8 mouse cellular contexts compared by ENCODE assay signal in genomic region chr10:122679437-122680045, GRCm38 (mm10). TPM values are rescaled to one million over a fixed set of nuclear protein-coding genes. Genes with fewer than 3 reads are reported as not detected.
DNase-seq lines count a peak whose midpoint lies in the region; ATAC-seq and TF ChIP-seq lines count a peak whose summit lies in the region.

No protein-coding gene starts in this region.

- H3K4me3 ChIP-seq in CH12.LX (replicated peaks in 1 of 3; ENCODE audit: low read depth in 2 of 3, low read length in 2 of 3, poor library complexity in 1 of 3): peak overlapping the region; percentile 47 to 70 (median 60)
- peak overlapping the region; percentile 94 for H3K4me3 ChIP-seq in heart, embryonic 16.5 days (ENCODE audit: low read length)
- H3K4me3 ChIP-seq in neural tube, embryonic 15.5 days (replicated peaks): peak overlapping the region; percentile 81

- peak; percentile 70 for ATAC-seq in heart, embryonic 16.5 days (replicated peaks; ENCODE audit: extremely low read depth, insufficient read depth, low FRiP score)
- ATAC-seq in neural tube, embryonic 15.5 days (ENCODE audit: low FRiP score): no peak; the same call in 1 of the 2 replicates

- no peak for TF ChIP-seq EP300 in CH12.LX (IDR thresholded peaks at IDR 0.05; ENCODE audit: low read length)

- no peaks in the 10 kb centered on the region for H3K27me3 ChIP-seq in CH12.LX (replicated peaks)
- 0 out of 2 replicates have a peak, but pooled peaks cover 4% of the 10 kb centered on the region for H3K27me3 ChIP-seq in heart, embryonic 16.5 days (ENCODE audit: control insufficient read depth, insufficient read depth, low read length)
- H3K27me3 ChIP-seq in neural tube, embryonic 15.5 days (replicated peaks): no peaks in the 10 kb centered on the region

- in situ Hi-C loops in CH12.LX (cut with MboI; ENCODE audit: low pct_ligation_motif_present, low pct_unique_long_range_greater_than_20kb, low sequenced_read_pairs): no loop called here

- H3K36me3 ChIP-seq in CH12.LX (replicated peaks in 1 of 2; ENCODE audit: control insufficient read depth in 1 of 2, insufficient read depth in 1 of 2, low read length in 1 of 2): no peaks in the 10 kb centered on the region
- H3K36me3 ChIP-seq in heart, embryonic 16.5 days (ENCODE audit: control insufficient read depth, insufficient read depth): no peaks in the 10 kb centered on the region
- H3K36me3 ChIP-seq in neural tube, embryonic 15.5 days: no peaks in the 10 kb centered on the region

- H3K27ac ChIP-seq in CH12.LX (ENCODE audit: insufficient read depth, low read depth): no peak overlapping the region
- H3K27ac ChIP-seq in heart, embryonic 16.5 days (ENCODE audit: low read length): peak overlapping the region; percentile 79; the same call in 1 of the 2 replicates
- peak overlapping the region; percentile 92 for H3K27ac ChIP-seq in neural tube, embryonic 15.5 days (replicated peaks)

- peak overlapping the region; percentile 65 for H3K4me2 ChIP-seq in CH12.LX (ENCODE audit: insufficient read depth, low read depth, poor library complexity, severe bottlenecking)
- peak overlapping the region; percentile 100 for H3K4me2 ChIP-seq in heart, embryonic 16.5 days (ENCODE audit: low read depth, low read length)
- H3K4me2 ChIP-seq in neural tube, embryonic 15.5 days: peak overlapping the region; percentile 82

- TF ChIP-seq POLR2A in CH12.LX (IDR thresholded peaks at IDR 0.05; ENCODE audit: low read depth, low read length): no peak

- TF ChIP-seq CTCF in CH12.LX (conservative IDR thresholded peaks at IDR 0.05 in 1 of 2, IDR thresholded peaks at IDR 0.05 in 1 of 2; ENCODE audit: low read depth in 2 of 2, low read length in 2 of 2): no peak

- peaks cover 4% of the 10 kb centered on the region for H3K9me3 ChIP-seq in CH12.LX (replicated peaks; ENCODE audit: low read length)
- H3K9me3 ChIP-seq in heart, embryonic 16.5 days (replicated peaks; ENCODE audit: control insufficient read depth, low read length): no peaks in the 10 kb centered on the region
- no peaks in the 10 kb centered on the region for H3K9me3 ChIP-seq in neural tube, embryonic 15.5 days (replicated peaks)

- H3K79me2 ChIP-seq in CH12.LX (replicated peaks; ENCODE audit: control insufficient read depth, extremely low read depth, insufficient read depth, poor library complexity, severe bottlenecking): no peaks in the 10 kb centered on the region

- dilution Hi-C loops in CH12.LX (cut with MboI; ENCODE audit: extremely low pct_ligation_motif_present, extremely low pct_unique_long_range_greater_than_20kb, low sequenced_read_pairs): no loop called here

- H3K4me1 ChIP-seq in CH12.LX (ENCODE audit: control insufficient read depth in 1 of 2, insufficient read depth in 2 of 2): no peaks in the 10 kb centered on the region; a peak in 1 of 4 replicates
- H3K4me1 ChIP-seq in heart, embryonic 16.5 days (ENCODE audit: control insufficient read depth, insufficient read depth, low read length): peaks cover 6% of the 10 kb centered on the region; the same call in 1 of the 2 replicates
- peaks cover 22% of the 10 kb centered on the region for H3K4me1 ChIP-seq in neural tube, embryonic 15.5 days

- no peak for DNase-seq in CH12.LX (ENCODE audit: extremely low read depth)
- peak; percentile 44 for DNase-seq in T-cell, adult 2 months (ENCODE audit: low spot score)
- DNase-seq in embryo, embryonic 11 days: peak; percentile 41
- DNase-seq in kidney, postnatal 10 days: peak; percentile 59
- peak; percentile 50 to 58 for DNase-seq in lung, adult 18-20 months
- DNase-seq in gastrocnemius, adult 18-20 months (ENCODE audit: low spot score): no peak

- WGBS in heart, embryonic 16.5 days: 2% methylated on average over 33 of the region's 33 CpGs
- WGBS in neural tube, embryonic 15.5 days: under 1% methylated on average over 33 of the region's 33 CpGs

- TF ChIP-seq RAD21 in CH12.LX (IDR thresholded peaks at IDR 0.05; ENCODE audit: low read depth, low read length): no peak

- H3K9ac ChIP-seq in CH12.LX (ENCODE audit: insufficient read depth, low read depth): peak overlapping the region; percentile 49; the same call in 1 of the 2 replicates
- H3K9ac ChIP-seq in heart, embryonic 16.5 days (ENCODE audit: low read length): peak overlapping the region; percentile 90
- H3K9ac ChIP-seq in neural tube, embryonic 15.5 days (replicated peaks): peak overlapping the region; percentile 92

TF ChIP-seq in CH12.LX, 34 proteins besides CTCF, POLR2A, EP300 and RAD21:
- no peak for TF ChIP-seq ELF1 (IDR thresholded peaks at IDR 0.05; ENCODE audit: low read depth, low read length)
- TF ChIP-seq MYC (IDR thresholded peaks at IDR 0.05; ENCODE audit: low read depth, low read length): no peak
- TF ChIP-seq JUN (IDR thresholded peaks at IDR 0.05; ENCODE audit: insufficient read depth, low read depth, low read length): no peak
- TF ChIP-seq UBTF (IDR thresholded peaks at IDR 0.05; ENCODE audit: low read depth, low read length): no peak
- TF ChIP-seq MAFK (IDR thresholded peaks at IDR 0.05; ENCODE audit: insufficient replicate concordance, low read length): no peak

RNA-seq across cellular contexts. Expression of gene Ppm1h, which starts 1.0 kb away (rescaled TPM):
- total RNA-seq in CH12.LX (2012; rRNA removed): 1.3 and 1.7 TPM in 2 replicates
- total RNA-seq in CH12.LX (2014; rRNA removed): 1.1 and 1.3 TPM in 2 replicates
- polyA plus RNA-seq in CH12.LX (2012; ENCODE audit: insufficient read length, low read depth): 1.2 and 2.2 TPM in 2 replicates
- 5.9 and 9.4 TPM in 2 replicates for polyA plus RNA-seq in heart, embryonic 16.5 days (2015; fragmentation: Nextera tagmentation; extraction: Ambion mirVana)
- polyA plus RNA-seq in neural tube, embryonic 15.5 days (2015; fragmentation: Nextera tagmentation; extraction: Ambion mirVana): 32.6 and 35.1 TPM in 2 replicates
- 1 to 10 TPM; 1.5 to 1.8 TPM for total RNA-seq in gastrocnemius, adult 18-20 months (2021)

Comparison
In these comparisons a context has a peak if more than half of its experiments do, and no peak if none do; other contexts are left out.
1. DNase-seq: peak in T-cell, adult 2 months (single experiment), embryo, embryonic 11 days (single experiment), kidney, postnatal 10 days (single experiment) and lung, adult 18-20 months (2 of 2); none in CH12.LX (single experiment) and gastrocnemius, adult 18-20 months (single experiment).
2. Peak in every context shown above with its lines, with median percentiles within 50 percentile points of each other: H3K4me2 ChIP-seq, H3K4me3 ChIP-seq and H3K9ac ChIP-seq.